Mouse (Mus musculus) forebrain, embryonic 16.5 days (tissue): Measurements from ENCODE around the gene Spink8. TPM values are rescaled to one million over a fixed set of nuclear protein-coding genes. Genes with fewer than 3 reads are reported as not detected.

ENCODE experiments used
- ATAC-seq: fragments of 200-750 bp; cut with Nextera tagmentation; 2 replicates; pipeline ENCODE4 v1.8.0; 2017; ENCODE audit warnings: mild to moderate bottlenecking, moderate library complexity
- H3K27ac ChIP-seq: fragments of 300-500 bp; sonication (generic); 2 replicates; pipeline ENCODE4 v1.5.1; 2014; ENCODE audit warnings: low read length, control low read depth
- H3K27me3 ChIP-seq: fragments of 300-500 bp; sonication (generic); replicated peaks from 2 replicates; pipeline ENCODE4 v1.6.1; 2014; ENCODE audit warnings: low read length; ENCODE audit not compliant: control insufficient read depth, insufficient read depth
- H3K36me3 ChIP-seq: fragments of 300-500 bp; sonication (generic); 2 replicates; pipeline ENCODE4 v1.6.1; 2014; ENCODE audit not compliant: control insufficient read depth, insufficient read depth
- H3K4me1 ChIP-seq: fragments of 300-500 bp; sonication (generic); replicated peaks from 2 replicates; pipeline ENCODE4 v1.6.1; 2014; ENCODE audit warnings: low read length; ENCODE audit not compliant: control insufficient read depth, insufficient read depth
- H3K4me2 ChIP-seq: fragments of 300-500 bp; sonication (generic); 2 replicates; pipeline ENCODE4 v1.6.1; 2014; ENCODE audit warnings: mild to moderate bottlenecking, low read length, control low read depth
- H3K4me3 ChIP-seq: fragments of 300-500 bp; sonication (generic); replicated peaks from 2 replicates; pipeline ENCODE4 v1.5.1; 2014; ENCODE audit warnings: mild to moderate bottlenecking, low read length, control low read depth
- H3K9ac ChIP-seq: fragments of 300-500 bp; sonication (generic); replicated peaks from 2 replicates; pipeline ENCODE4 v1.6.1; 2014; ENCODE audit warnings: low read depth, low read length, control low read depth
- H3K9me3 ChIP-seq: fragments of 300-500 bp; sonication (generic); 2 replicates; pipeline ENCODE4 v1.6.1; 2016; ENCODE audit warnings: low read length; ENCODE audit not compliant: control insufficient read depth
- WGBS: fragments of 180-500 bp; shearing (Covaris S2); extraction: QIAGEN DNeasy Blood & Tissue Kit; methylation state at CpG from one replicate; pipeline ENCODE4 v1.1.7; 2014; 5-methylcytosine and 5-hydroxymethylcytosine counted together
- polyA plus RNA-seq: library from polyadenylated mRNA; unstranded; fragments of >200 nt; fragmentation: Nextera tagmentation; extraction: Ambion mirVana; gene quantifications from 2 replicates; pipeline ENCODE4 v1.2.1, GENCODE M21; 2015

Gene Spink8
- polyA plus RNA-seq, 1 experiment from 2014 or later = not detected

- peak; percentile 61; the same call in 1 of the 2 replicates for ATAC-seq
- WGBS = 38% methylated on average over 7 of the region's 7 CpGs
- no peak overlapping the region for H3K9ac ChIP-seq
Observed at GRCm38 (mm10) chr9:109813424-109813823, 1.3 kb downstream of the Spink8 start.

DNA sequence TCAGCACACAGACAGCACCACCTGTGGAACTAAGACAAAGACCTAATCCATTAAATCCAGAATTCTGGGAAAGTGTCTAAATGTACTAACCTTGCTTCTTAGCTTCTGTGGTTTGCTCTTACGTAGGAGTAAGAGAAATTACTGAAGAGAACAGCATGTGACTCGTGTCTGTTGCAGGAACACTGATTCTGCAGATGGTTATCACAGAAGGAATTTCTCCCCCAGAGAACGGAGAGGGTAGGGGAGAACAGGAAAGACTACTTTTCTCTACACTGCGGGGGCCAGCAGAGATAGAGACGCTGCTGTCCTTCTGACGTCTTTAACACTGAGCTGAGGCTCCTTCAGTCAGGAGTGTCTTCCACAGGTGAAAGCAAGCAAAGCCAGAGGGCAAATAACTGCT lies 4.3 kb downstream of the Spink8 start:
- WGBS = 64% methylated on average over 6 of the region's 6 CpGs
- H3K4me1 ChIP-seq = no peaks in the 10 kb centered on the region

More at GRCm38 (mm10) chr9:109813424-109813823, 1.3 kb downstream of the Spink8 start:
- Histone ChIP-seq H3K4me1 (no peaks in the 10 kb centered on the region), H3K4me3 (no peak overlapping the region), H3K9me3 (no peaks in the 10 kb centered on the region), H3K36me3 (no peaks in the 10 kb centered on the region), H3K4me2 (no peak overlapping the region), H3K27me3 (no peaks in the 10 kb centered on the region), H3K27ac (no peak overlapping the region)

DNA sequence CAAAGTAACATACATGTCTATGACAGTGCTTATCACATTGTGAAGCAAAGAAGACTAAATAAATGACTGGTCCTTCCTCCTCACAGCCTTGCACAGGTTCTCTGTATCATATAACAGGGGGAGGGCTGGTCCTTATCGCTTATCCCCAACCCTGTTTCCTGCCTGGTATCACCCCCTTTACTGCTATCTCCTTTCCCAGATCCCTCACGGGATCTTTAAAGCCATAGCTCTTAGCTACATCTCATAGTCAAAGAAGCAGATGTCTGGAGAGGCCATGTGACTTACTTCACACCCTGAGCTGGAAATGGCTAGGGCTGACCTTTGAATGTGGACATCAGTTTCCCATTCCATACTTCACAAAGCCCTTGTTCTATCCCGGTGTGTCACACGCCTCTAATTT lies 13.7 kb downstream of the Spink8 start:
- Histone ChIP-seq H3K27me3 (no peaks in the 10 kb centered on the region), H3K9me3 (no peaks in the 10 kb centered on the region), H3K4me2 (no peak overlapping the region), H3K4me1 (no peaks in the 10 kb centered on the region), H3K9ac (no peak overlapping the region), H3K27ac (no peak overlapping the region), H3K36me3 (no peaks in the 10 kb centered on the region), H3K4me3 (no peak overlapping the region)
- ATAC-seq = no peak
- 75% methylated on average over 4 of the region's 4 CpGs for WGBS

More for the DNA sequence above, 4.3 kb downstream of the Spink8 start:
- H3K36me3 ChIP-seq = no peaks in the 10 kb centered on the region
- no peak overlapping the region for H3K4me2 ChIP-seq
- no peaks in the 10 kb centered on the region for H3K27me3 ChIP-seq
- no peak overlapping the region for H3K4me3 ChIP-seq
- no peak overlapping the region for H3K27ac ChIP-seq
- ATAC-seq = no peak
- H3K9me3 ChIP-seq = no peaks in the 10 kb centered on the region
- no peak overlapping the region for H3K9ac ChIP-seq

DNA sequence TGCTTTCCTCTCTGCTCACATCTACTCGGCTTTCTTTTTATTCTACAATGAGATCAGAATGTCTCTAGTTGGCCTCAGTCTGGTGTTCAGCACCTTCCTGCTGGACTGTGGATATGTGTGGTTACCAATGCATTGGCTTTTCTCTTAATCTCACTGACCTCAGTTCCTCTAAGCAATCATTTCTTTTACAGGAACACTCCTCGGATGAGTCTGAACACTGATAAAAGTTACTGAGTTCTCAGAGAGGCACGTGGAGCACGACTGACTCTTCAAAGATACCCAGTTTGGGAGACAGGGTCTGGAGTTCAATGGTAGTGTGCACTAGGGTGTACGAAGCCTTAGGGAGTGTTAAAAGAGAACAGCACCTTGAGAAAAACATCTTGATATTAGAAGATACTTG lies 14.1 kb downstream of the Spink8 start:
- no peaks in the 10 kb centered on the region for H3K36me3 ChIP-seq
- no peaks in the 10 kb centered on the region for H3K27me3 ChIP-seq
- no peaks in the 10 kb centered on the region for H3K4me1 ChIP-seq
- no peak for ATAC-seq
- H3K27ac ChIP-seq = no peak overlapping the region
- whole genome bisulfite sequencing = 77% methylated on average over 5 of the region's 5 CpGs
- H3K4me2 ChIP-seq = no peak overlapping the region
- no peak overlapping the region for H3K4me3 ChIP-seq
- no peaks in the 10 kb centered on the region for H3K9me3 ChIP-seq
- no peak overlapping the region for H3K9ac ChIP-seq

DNA sequence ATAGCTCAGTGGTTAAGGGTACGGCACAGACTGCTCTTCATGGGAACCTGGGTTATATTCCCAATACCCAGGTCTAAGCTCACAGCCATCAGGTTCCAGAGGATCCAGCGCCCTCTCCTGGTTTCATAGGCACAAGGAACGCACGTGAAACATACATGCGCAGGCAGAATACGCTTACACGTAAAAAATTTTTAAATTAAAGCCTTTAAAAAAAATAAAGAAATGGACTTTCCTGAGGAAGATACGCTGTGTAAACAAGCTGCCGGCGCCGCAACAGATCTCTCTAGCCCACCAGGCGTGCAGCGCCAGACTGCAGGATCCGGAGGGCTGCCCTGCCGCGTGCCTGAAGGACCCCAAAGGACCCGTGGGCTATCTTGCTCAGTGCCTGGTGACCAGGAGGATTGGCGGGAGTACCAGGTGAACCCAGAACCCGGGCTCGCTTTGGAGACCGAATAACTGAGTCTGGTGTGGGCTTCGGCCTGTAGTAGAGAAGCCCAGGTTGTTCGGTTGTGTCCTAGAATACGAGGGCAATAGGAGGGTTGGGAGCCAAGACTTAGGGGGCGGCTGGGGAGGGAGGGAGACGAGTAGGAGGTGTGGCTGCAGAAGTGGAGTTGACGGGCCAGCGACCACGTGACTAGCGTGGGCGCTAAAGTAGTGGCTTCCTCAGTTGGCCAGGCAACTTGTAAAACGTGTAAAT lies 20.5 kb downstream of the Spink8 start, which contains the start of gene Nme6:
Gene Nme6 (plus strand): TSS at position 359 of the 697 bp plus-strand sequence.
- peaks cover 11% of the 10 kb centered on the region for H3K4me1 ChIP-seq
- H3K9ac ChIP-seq = peak within 1 kb of the TSS; percentile 80
- H3K36me3 ChIP-seq = no peaks in the 10 kb centered on the region
- peak within 1 kb of the TSS; percentile 86 for H3K27ac ChIP-seq
- peak within 1 kb of the TSS; percentile 99 for H3K4me2 ChIP-seq
- H3K9me3 ChIP-seq = no peaks in the 10 kb centered on the region
- peak; percentile 98 for ATAC-seq
- H3K4me3 ChIP-seq = peak within 1 kb of the TSS; percentile 93
- WGBS = under 1% methylated on average over 32 of the region's 32 CpGs
- no peaks in the 10 kb centered on the region for H3K27me3 ChIP-seq

- H3K9ac ChIP-seq = peak overlapping the region; percentile 80
- peak; percentile 51 for ATAC-seq
- no peaks in the 10 kb centered on the region for H3K27me3 ChIP-seq
- H3K4me1 ChIP-seq = peaks cover 11% of the 10 kb centered on the region
- H3K4me2 ChIP-seq = peak overlapping the region; percentile 99
- no peaks in the 10 kb centered on the region for H3K9me3 ChIP-seq
- no peaks in the 10 kb centered on the region for H3K36me3 ChIP-seq
- peak overlapping the region; percentile 93 for H3K4me3 ChIP-seq
- WGBS = 8% methylated on average over 6 of the region's 6 CpGs
- no peak overlapping the region; the same call in 1 of the 2 replicates for H3K27ac ChIP-seq
Observed at GRCm38 (mm10) chr9:109833088-109833412, 21.0 kb downstream of the Spink8 start.

DNA sequence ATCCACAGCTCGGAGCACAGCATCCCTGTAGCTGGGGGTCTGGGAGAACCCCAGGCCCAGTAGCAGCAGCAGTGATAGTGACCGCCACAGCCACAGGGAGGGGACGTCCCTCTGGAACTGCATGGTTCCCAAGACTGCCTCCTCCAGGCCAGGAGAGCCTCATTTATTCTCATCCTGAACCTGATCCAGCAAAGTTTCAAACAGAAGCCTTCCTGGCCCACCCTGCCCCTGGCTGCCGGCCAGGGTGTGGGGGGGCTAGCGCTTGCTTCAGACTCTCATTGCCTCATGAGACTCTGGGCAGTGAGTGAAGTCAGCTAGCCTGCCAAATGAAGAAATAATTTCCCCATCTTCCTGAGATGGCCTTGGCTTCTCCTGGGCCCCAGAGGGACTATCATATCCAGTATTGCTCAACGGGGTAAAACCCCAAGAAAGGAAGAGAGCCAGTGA lies 37.3 kb downstream of the Spink8 start, which contains the start of gene Camp:
Gene Camp (minus strand): TSS at position 306 of the 447 bp plus-strand sequence.
- Histone ChIP-seq H3K27me3 (no peaks in the 10 kb centered on the region), H3K27ac (no peak within 1 kb of the TSS), H3K4me1 (no peaks in the 10 kb centered on the region), H3K4me2 (no peak within 1 kb of the TSS), H3K9ac (no peak within 1 kb of the TSS), H3K4me3 (no peak within 1 kb of the TSS), H3K36me3 (0 out of 2 replicates have a peak, but pooled peaks cover 3% of the 10 kb centered on the region), H3K9me3 (no peaks in the 10 kb centered on the region)
- 66% methylated on average over 6 of the region's 6 CpGs for WGBS
- ATAC-seq = no peak

DNA sequence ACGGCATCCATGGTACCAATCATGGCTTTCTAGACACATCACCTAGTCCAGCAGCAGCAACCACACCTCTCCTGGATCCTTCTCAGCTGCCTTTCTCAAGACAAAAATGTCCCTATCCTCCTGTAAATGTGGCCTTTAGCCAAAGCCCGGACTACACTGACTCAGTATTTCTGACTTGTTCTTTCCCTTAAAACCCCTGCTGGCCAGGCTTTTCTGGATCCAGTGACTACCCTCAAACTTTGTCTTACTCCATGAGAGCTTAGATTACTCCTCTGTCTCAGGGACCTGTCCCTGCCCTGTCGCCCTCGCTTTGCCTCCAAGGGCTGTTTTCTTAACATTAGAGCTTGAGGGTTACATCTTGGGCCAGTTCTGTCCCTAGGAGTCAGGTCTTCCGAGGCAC lies 38.0 kb downstream of the Spink8 start:
- no peak overlapping the region for H3K9ac ChIP-seq
- H3K9me3 ChIP-seq = no peaks in the 10 kb centered on the region
- H3K4me3 ChIP-seq = no peak overlapping the region
- H3K36me3 ChIP-seq = no peaks in the 10 kb centered on the region
- H3K27ac ChIP-seq = no peak overlapping the region
- 90% methylated on average over 5 of the region's 5 CpGs for WGBS
- no peak for ATAC-seq
- no peaks in the 10 kb centered on the region for H3K4me1 ChIP-seq
- H3K27me3 ChIP-seq = no peaks in the 10 kb centered on the region
- H3K4me2 ChIP-seq = no peak overlapping the region

DNA sequence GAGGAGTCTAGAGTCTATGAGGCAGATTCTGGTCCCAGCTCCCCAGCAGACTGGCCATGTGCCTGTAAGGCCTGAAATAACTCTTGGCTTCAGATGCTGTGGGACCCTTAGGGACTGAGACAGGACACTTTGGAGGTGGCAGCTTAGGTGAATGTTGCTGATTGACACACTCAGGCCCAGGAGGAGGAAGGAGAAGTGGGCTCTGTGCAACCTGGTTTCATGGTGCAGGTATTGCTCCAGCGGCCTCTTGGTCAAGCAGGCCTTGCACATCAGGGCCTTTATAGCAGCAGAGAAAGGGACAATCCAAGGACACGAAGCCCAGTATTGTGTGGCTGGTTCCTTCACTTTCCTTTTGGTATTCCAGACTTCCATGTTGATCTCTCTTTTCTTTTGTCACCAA lies 42.3 kb downstream of the Spink8 start:
- no peaks in the 10 kb centered on the region for H3K4me1 ChIP-seq
- H3K4me3 ChIP-seq = no peak overlapping the region
- ATAC-seq = no peak
- no peaks in the 10 kb centered on the region for H3K9me3 ChIP-seq
- no peak overlapping the region for H3K27ac ChIP-seq
- H3K4me2 ChIP-seq = no peak overlapping the region
- no peaks in the 10 kb centered on the region for H3K27me3 ChIP-seq
- 81% methylated on average over 2 of the region's 2 CpGs for WGBS
- H3K36me3 ChIP-seq = no peaks in the 10 kb centered on the region
- H3K9ac ChIP-seq = no peak overlapping the region
